Mouse (Mus musculus) olfactory bulb, adult 2 months (tissue): ENCODE measurements around the gene Cyp2u1.

Experiments used
- CTCF ChIP-seq: fragments of 200-500 bp; IDR thresholded peaks from 2 replicates; pipeline ENCODE4 v1.5.1; 2012; ENCODE audit warnings: low read depth, mild to moderate bottlenecking, low read length, moderate library complexity; ENCODE audit not compliant: insufficient read depth
- POLR2A ChIP-seq: fragments of 200-500 bp; IDR thresholded peaks from 2 replicates; pipeline ENCODE4 v1.6.1; 2012; ENCODE audit warnings: mild to moderate bottlenecking, low read depth, low read length, moderate library complexity; ENCODE audit not compliant: insufficient read depth

DNA sequence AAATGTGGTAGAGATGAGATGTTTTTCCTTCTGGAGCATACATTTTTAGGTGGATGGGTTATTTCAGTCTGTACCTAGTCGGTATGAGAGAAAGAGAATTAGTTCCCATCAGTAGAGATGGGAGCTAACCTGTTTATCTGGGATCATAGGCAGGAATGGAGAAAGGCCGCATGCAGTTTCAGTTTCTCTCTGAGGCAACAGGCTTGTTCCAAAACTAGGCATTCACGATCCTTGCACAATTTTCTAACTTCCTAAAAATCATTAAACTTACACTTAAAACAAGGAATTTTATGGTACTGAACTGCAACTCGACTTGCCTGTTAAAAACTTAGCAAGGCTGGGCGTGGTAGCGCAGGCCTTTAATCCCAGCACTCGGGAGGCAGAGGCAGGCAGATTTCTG lies 47.5 kb upstream of the Cyp2u1 start:
- TF ChIP-seq CTCF: no peak
- no peak for TF ChIP-seq POLR2A
